ENCODE assay signal across 12 mouse cellular contexts in genomic region chr12:88428735-88429134, GRCm38 (mm10).
DNase-seq lines count a peak whose midpoint lies in the region; ATAC-seq lines count a peak whose summit lies in the region.
"Had no signal": no experiment of that assay in that cellular context is flagged by ENCODE, and none has a peak within 500 bp of the region (broad histone marks: within the 10 kb centered on the region; RNA-seq: fewer than 3 reads in every experiment).

No protein-coding gene starts in this region.

- no peak overlapping the region for H3K27ac ChIP-seq in heart, embryonic 12.5 days (ENCODE audit: poor library complexity, severe bottlenecking)
- H3K27ac ChIP-seq in liver, embryonic 12.5 days, result no peak overlapping the region
- H3K27ac ChIP-seq in embryonic facial prominence, embryonic 10.5 days (replicated peaks), result no peak overlapping the region
- H3K27ac ChIP-seq: intestine, embryonic 15.5 days; stomach, embryonic 15.5 days had no signal

- peaks cover 12% of the 10 kb centered on the region; the same call in 1 of the 2 replicates for H3K36me3 ChIP-seq in heart, embryonic 12.5 days
- H3K36me3 ChIP-seq in liver, embryonic 12.5 days, result peaks cover 4% of the 10 kb centered on the region; the same call in 1 of the 2 replicates
- H3K36me3 ChIP-seq in embryonic facial prominence, embryonic 10.5 days (replicated peaks), result peaks cover 9% of the 10 kb centered on the region; the same call in 1 of the 2 replicates
- H3K36me3 ChIP-seq: intestine, embryonic 15.5 days; stomach, embryonic 15.5 days had no signal

- intact Hi-C loops in left cerebral cortex, postnatal 25 days (cut with DNase I), result no loop called here

- WGBS in heart, embryonic 12.5 days, result 36% methylated on average over 2 of the region's 2 CpGs
- WGBS in liver, embryonic 12.5 days (ENCODE audit: insufficient replicate concordance), result 14% methylated on average over 2 of the region's 2 CpGs
- 80% methylated on average over 2 of the region's 2 CpGs for WGBS in embryonic facial prominence, embryonic 10.5 days

- H3K9ac ChIP-seq in heart, embryonic 12.5 days, result no peak overlapping the region
- no peak overlapping the region for H3K9ac ChIP-seq in liver, embryonic 12.5 days
- H3K9ac ChIP-seq: intestine, embryonic 15.5 days; stomach, embryonic 15.5 days had no signal

- no peaks in the 10 kb centered on the region for H3K9me3 ChIP-seq in heart, embryonic 12.5 days (replicated peaks)
- H3K9me3 ChIP-seq in liver, embryonic 12.5 days (replicated peaks), result no peaks in the 10 kb centered on the region
- no peaks in the 10 kb centered on the region for H3K9me3 ChIP-seq in embryonic facial prominence, embryonic 10.5 days
- H3K9me3 ChIP-seq: intestine, embryonic 15.5 days; stomach, embryonic 15.5 days had no signal

- peak; percentile 56 for ATAC-seq in heart, embryonic 12.5 days (ENCODE audit: insufficient number of reproducible peaks, low FRiP score)
- peak; percentile 75 for ATAC-seq in liver, embryonic 12.5 days
- ATAC-seq: intestine, embryonic 15.5 days had no signal

- no peak overlapping the region for H3K4me3 ChIP-seq in heart, embryonic 12.5 days
- no peak overlapping the region for H3K4me3 ChIP-seq in liver, embryonic 12.5 days
- H3K4me3 ChIP-seq in embryonic facial prominence, embryonic 10.5 days, result no peak overlapping the region
- H3K4me3 ChIP-seq: intestine, embryonic 15.5 days; stomach, embryonic 15.5 days had no signal

- peaks cover 23% of the 10 kb centered on the region for H3K4me1 ChIP-seq in heart, embryonic 12.5 days (replicated peaks)
- peaks cover 9% of the 10 kb centered on the region for H3K4me1 ChIP-seq in liver, embryonic 12.5 days
- H3K4me1 ChIP-seq in embryonic facial prominence, embryonic 10.5 days, result peaks cover 22% of the 10 kb centered on the region
- H3K4me1 ChIP-seq: intestine, embryonic 15.5 days; stomach, embryonic 15.5 days had no signal

- no peaks in the 10 kb centered on the region for H3K27me3 ChIP-seq in heart, embryonic 12.5 days (replicated peaks)
- H3K27me3 ChIP-seq in liver, embryonic 12.5 days (replicated peaks), result no peaks in the 10 kb centered on the region
- H3K27me3 ChIP-seq in embryonic facial prominence, embryonic 10.5 days (replicated peaks; ENCODE audit: low read depth, poor library complexity, severe bottlenecking), result no peaks in the 10 kb centered on the region
- H3K27me3 ChIP-seq: intestine, embryonic 15.5 days; stomach, embryonic 15.5 days had no signal

- DNase-seq in thymus, postnatal 0 days (ENCODE audit: low spot score), result peak; percentile 46
- no peak for DNase-seq in thymus, adult 18-20 months
- no peak for DNase-seq in left cerebral cortex, postnatal 25 days (ENCODE audit: low spot score in 2 of 2)
- DNase-seq in embryonic facial prominence, embryonic 10.5 days (ENCODE audit: low spot score), result no peak
- no peak for DNase-seq in lung, postnatal 4 days
- DNase-seq: adrenal gland, postnatal 25 days; cerebellum, postnatal 14 days; lung, adult 18-20 months had no signal

- no peak overlapping the region for H3K4me2 ChIP-seq in heart, embryonic 12.5 days
- H3K4me2 ChIP-seq in liver, embryonic 12.5 days, result no peak overlapping the region
- H3K4me2 ChIP-seq: intestine, embryonic 15.5 days; stomach, embryonic 15.5 days had no signal
